Mouse (Mus musculus) thymus, adult 2 months (tissue): ENCODE results near the gene Prss42.

Experiments used
- CTCF ChIP-seq: fragments of 200-500 bp; IDR thresholded peaks from 2 replicates; pipeline ENCODE4 v1.5.1; 2012; ENCODE audit warnings: mild to moderate bottlenecking, control low read depth, low read length, moderate library complexity, borderline replicate concordance; ENCODE audit not compliant: control insufficient read depth, poor library complexity, insufficient read depth; ENCODE audit errors: extremely low read depth
- POLR2A ChIP-seq: fragments of 200-500 bp; IDR thresholded peaks from 2 replicates; pipeline ENCODE4 v1.6.1; 2012; ENCODE audit warnings: mild to moderate bottlenecking, low read length, control low read depth, moderate library complexity; ENCODE audit not compliant: control insufficient read depth, poor library complexity, insufficient read depth; ENCODE audit errors: extremely low read depth

GRCm38 (mm10) chr9:110775269-110776022, 22.5 kb upstream of the Prss42 start:
- TF ChIP-seq CTCF = no peak
- no peak for TF ChIP-seq POLR2A
